Mouse (Mus musculus): ENCODE measurements around the gene Sgsm1. TPM values are rescaled to one million over a fixed set of nuclear protein-coding genes. Genes with fewer than 3 reads are reported as not detected.

The Sgsm1 gene
- total RNA-seq, 2 experiments from 2014 or later: 0.46 TPM; not detected in 1

DNA sequence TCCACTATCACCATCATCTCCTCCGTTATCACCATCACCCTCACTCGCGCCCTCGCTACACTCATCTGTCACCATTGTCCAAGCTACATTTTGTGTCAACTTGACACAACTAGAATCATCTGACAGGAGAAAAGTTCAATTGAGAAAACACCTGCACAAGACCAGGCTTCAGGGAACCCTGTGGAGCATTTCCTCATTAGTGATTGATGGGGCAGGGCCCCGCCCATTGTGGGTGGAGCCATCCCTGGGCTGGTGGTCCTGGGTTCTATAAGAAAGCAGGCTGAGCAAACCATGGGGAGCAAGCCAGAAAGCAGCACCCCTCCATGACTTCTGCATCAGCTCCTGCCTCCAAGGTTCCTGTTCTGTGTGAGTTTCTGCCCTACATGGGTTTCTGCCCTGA is 22.8 kb downstream of the Sgsm1 start:
- no peak for ATAC-seq (replicated peaks; ENCODE audit: low FRiP score, low TSS enrichment, poor library complexity, severe bottlenecking)

DNA sequence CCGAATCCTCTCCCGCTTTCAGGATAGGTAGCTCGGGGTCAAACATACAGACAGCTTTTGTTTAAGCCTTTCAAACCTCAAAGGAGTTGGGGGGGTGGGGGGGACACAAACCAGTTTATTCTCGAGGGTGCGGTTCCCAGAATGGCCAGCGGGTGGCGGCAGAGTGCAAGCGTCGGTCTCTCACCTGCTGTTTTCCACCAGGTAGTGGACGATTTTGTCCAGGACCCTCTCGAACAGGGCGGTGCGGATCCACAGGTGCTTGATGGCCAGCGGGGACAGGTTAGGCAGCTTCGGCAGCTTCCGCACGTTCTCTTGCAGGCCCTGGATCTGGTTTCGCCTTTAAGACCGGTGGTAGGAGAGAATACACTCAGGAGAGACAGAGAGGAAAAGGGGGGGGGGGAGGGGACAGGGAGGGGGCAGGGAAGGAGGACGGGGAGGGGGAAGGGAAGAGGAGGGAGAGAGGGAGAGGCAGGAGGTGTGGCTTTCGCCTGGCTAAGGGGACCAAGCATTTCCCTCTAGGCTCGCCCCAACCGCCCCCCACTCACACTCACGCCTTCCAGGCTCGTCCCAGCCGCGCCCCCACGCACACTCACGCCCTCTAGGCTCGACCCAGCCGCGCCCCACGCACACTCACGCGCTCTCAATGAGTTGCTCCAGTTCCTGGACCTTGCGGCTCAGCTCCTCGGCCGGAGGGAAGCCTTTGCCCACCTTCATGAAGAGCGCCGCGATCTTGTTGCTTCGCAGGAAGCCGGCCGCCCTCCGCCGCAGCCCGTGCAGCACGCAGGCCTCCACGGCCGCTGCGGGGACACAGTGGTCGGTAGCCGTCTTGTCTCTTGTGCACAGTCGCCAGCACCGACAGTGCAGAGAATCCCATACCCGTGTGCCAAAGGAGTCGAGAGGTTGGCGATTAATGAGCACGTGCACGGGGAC is 23.7 kb downstream of the Sgsm1 start:
- no peak for ATAC-seq (replicated peaks; ENCODE audit: low FRiP score, low TSS enrichment, poor library complexity, severe bottlenecking)

DNA sequence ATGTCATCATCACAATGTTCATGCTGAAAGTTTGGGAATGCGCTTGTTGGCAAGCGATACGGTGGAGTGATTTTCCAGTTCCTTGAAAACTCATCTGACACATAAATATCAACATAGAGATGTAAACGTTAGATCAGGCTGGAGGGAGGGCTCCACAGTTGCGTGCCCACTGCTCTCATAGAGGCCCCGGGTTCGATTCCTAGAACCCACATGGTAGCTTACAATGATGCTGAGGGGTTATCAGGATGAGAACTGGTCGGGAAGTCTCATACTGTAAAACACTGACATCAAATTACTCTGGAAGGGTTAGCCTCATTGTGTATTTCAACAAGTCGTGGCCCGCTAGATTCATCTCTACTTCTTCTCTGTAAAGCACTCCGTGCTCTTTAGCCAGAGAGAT is 24.5 kb downstream of the Sgsm1 start:
- no peak for ATAC-seq (replicated peaks; ENCODE audit: low FRiP score, low TSS enrichment, poor library complexity, severe bottlenecking)

DNA sequence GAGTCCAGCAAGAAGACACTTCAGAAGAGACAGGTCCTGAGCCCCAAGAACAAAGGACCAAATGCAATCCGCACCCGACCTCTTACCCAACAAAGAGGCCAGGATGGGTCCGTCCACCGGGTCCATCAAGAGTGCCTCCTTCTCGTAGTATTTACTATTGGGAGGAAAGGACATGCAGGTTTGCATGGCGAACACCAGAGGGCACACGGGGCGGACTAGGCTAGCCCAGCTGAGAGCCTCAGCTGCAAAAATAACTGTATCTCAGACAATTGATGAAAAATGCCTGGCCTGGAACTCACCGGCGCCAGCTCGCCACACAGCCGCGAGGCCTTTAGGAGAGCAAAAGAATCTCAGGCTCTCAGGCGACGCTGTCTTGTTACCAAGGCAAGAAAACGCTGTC is 25.0 kb downstream of the Sgsm1 start:
- ATAC-seq (replicated peaks; ENCODE audit: low FRiP score, low TSS enrichment, poor library complexity, severe bottlenecking): 0 out of 2 replicates have a peak, but pooled peaks have one; percentile 20

DNA sequence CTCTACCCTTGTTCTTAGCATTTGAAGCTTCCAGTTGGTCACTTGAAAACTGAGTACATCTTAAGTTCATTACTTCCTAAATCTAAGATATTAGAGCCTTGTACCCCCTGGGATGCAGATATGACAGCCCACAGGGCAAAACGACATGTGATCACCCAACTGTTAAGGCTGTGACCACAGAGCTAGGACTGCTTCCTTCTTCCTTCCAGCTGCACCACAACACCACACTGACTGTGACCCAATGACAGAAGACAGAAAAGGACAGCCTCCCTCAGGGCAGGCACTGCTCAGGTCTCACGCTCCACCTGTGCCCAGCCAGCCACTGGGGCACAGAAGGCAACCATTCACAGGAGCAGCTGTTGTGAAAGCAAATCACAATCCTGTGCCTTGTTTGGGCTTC is 26.9 kb downstream of the Sgsm1 start:
- no peak for ATAC-seq (replicated peaks; ENCODE audit: low FRiP score, low TSS enrichment, poor library complexity, severe bottlenecking)

DNA sequence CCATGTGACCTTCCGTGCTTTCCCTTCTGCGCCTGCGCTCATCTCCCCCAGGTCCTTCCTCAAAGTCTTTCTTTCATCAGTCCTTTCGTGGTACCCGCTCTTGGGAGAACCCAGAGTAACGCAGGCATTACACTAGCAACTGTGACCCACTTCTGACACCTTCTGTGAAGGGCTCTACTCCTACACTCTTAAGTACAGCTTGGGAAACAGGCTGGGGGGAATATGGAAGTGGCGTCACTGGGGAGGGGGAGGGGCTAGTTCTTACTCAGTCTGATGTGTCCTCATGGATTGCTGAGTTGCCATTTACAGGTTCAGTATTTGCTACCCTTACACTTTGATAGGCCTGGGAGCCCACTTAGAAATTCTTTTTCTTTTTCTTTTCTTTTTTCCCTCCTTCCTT is 29.0 kb downstream of the Sgsm1 start:
- no peak for ATAC-seq (replicated peaks; ENCODE audit: low FRiP score, low TSS enrichment, poor library complexity, severe bottlenecking)

DNA sequence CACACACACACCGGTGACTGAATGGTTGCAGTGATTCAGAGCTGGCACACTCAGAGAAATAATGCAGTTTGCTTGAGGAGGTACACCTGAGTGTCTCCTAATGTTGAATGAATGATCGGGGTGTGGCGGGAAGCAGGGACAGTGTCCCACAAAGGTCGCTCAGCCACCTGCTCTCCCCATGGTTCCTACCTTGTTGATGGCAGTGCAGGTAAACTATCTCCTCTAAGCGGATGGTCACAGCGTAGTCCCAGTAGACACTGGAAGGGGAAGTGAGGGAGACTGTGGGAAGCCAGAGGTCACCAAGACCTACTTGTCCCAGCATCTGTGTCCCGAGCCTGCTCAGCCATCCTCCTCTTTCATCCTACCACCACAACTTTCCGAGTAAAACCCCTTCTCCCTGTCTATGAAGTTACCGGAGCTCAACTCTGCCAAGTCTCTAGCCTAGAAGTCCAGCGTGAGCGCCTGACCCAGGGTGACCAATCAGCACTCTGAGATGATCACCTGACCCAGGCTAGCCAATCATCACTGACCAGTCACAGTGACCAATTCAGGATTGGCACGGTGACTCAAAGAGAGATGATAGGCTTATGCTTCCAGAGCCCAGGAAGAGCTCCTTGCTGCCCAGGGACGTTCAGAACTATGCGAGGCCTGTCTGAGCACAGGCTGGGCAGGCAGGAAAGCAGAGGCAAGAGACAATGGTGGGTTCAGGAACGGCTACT is 30.3 kb downstream of the Sgsm1 start:
- ATAC-seq (replicated peaks; ENCODE audit: low FRiP score, low TSS enrichment, poor library complexity, severe bottlenecking): no peak

DNA sequence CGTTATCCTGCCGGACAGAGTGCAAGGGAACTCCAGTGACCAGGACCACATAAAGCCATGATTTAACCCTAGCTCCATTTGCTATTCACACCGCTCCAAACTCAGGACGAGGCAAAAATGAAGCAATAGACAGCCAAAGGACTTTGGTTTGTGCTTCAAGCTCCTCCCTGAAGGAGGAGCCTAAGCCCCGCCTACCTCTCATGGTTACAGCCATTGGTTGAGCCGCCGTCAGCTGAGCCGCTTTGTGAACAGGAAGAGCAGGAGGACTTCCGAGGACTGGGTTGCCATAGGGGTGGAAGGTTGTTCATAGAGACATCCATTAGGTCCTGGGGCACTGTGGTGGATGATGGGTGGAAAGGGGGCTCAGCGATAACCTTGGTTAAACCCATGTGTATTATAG is 34.7 kb downstream of the Sgsm1 start:
- no peak for ATAC-seq (replicated peaks; ENCODE audit: low FRiP score, low TSS enrichment, poor library complexity, severe bottlenecking)

DNA sequence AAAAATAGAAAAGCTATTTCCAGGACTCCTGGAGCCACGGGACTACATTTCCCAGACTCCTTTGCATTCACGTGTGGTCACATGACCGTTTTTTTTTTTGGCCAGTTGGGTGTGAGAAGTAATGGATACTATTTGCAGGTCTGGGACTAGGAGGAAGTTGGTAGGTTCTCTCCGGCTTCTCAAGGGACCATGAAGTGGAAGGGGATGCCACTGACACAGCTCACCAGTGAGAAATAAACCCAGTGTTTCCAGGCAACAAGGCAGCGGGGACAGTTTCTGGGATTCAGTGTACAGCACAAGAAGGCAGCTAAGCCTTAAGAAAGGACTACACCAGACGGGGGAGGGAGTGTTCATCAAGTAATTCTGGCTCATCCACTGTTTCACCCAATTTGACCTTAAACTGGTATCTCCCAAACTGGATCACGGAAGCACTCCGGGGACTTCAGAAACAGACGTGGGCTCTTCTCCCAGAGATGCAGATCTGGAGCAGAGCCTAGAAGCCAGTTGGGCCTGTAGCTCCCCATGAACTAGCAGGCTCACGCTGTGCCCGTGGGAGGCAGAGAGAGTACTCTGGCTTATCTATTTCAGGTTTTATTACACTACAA is 39.3 kb downstream of the Sgsm1 start:
- no peak for ATAC-seq (replicated peaks; ENCODE audit: low FRiP score, low TSS enrichment, poor library complexity, severe bottlenecking)

DNA sequence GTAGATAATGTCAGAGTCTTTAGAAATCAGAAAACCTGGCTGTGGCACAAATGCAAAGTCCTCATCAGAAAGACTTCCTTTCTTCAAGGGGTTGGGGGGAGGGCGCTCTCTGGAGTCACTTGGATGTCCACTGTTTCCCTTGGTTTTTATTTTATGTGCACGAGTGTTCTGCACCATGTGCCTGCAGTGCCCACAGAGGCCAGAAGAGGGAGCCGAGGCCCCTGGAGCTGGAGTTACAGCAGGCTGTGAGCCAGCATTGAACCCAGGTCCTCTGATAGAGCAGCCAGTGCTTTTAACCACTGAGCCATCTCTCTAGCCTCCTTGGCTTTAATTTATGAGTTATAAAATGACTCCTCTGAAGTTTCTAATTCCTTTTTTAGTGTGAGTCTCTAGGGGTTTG is 40.5 kb downstream of the Sgsm1 start:
- ATAC-seq (replicated peaks; ENCODE audit: low FRiP score, low TSS enrichment, poor library complexity, severe bottlenecking): no peak

DNA sequence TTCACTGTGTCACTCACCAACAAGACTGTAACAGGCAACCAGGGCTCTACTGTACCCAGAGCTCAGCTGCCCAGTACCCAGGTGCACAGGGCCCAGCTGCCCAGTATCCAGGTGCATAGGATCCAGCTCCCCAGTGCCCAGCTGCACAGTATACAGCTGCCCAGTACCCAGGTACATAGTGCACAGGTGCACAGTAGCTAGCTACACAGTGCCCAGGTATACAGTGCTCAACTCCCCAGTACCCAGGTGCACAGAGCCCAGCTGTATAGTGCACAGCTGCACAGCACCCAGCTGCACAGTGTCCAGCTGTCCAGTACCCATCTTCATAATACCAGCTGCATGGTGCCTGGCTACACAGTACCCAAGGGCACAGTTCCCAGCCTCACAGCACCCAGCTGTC is 42.3 kb downstream of the Sgsm1 start:
- no peak for ATAC-seq (replicated peaks; ENCODE audit: low FRiP score, low TSS enrichment, poor library complexity, severe bottlenecking)

DNA sequence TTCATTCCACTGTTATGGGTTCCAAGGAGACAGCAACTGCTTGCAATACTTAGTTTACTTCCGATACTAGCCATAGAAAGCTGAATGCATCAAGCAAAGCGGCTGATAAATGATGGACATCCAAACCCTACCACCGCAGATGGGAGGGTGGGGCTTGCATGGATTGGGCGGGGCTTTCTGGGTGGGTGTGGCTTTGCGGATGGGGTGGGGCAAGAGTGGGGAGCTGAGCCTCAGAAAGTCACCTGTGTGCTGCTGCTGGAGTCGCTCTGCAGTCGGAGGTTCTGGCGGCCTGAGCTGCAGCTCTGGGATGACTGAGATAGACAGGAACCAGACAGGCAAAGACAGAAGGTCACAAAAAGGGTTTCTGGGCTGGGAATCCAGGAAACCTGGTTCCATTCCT is 44.9 kb downstream of the Sgsm1 start:
- no peak for ATAC-seq (replicated peaks; ENCODE audit: low FRiP score, low TSS enrichment, poor library complexity, severe bottlenecking)

DNA sequence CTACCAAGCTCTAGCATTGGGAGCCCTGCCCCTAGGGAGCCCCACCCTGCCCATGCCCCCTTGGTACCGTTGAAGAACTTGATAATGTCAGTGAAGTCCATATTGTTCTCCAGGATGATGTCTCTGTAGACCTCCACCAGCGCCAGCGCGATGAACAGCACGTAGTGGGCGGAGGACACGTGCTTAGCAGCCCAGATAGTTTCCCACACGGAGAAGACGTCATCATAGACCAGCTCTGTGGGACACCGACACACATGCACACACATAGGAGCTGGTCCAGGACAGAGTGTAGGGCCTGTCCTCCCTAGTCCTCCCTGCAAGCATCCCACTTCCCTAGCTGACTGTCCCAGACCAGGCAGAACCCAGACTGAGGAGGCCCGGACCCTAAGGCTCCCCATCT is 59.8 kb downstream of the Sgsm1 start:
- ATAC-seq (replicated peaks; ENCODE audit: low FRiP score, low TSS enrichment, poor library complexity, severe bottlenecking): no peak

DNA sequence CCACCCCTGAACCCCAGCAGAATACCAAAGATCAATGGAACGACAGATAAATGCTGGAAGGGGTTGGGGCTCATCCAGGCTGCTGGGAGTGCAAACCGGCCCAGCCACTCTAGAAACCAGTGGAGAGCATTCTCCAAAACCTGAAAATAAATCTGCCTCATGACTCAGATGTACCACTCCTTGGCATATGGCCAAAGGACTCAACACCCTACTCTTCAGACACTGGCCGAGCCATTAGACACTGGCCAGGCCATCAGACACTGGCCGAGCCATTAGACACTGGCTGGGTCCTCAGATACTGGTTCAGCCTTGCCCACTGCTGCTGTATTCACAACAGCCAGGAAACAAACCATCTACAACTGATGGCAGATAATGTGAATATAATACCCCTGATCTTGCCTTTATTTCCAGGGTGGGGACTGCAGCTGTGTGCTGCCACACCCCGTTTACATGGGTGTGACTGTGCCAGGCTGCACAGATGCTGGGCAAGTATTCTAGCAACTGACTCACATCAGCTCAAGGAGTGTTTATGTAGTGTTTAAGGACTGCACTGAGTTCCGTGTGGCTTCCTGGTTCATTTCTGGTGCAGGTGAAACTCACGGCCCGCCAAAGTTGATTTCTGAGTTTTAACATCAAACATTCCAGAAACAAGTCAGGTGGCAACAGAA is 61.2 kb downstream of the Sgsm1 start:
- peak; percentile 67; the same call in 1 of the 2 replicates for ATAC-seq (replicated peaks; ENCODE audit: low FRiP score, low TSS enrichment, poor library complexity, severe bottlenecking)

DNA sequence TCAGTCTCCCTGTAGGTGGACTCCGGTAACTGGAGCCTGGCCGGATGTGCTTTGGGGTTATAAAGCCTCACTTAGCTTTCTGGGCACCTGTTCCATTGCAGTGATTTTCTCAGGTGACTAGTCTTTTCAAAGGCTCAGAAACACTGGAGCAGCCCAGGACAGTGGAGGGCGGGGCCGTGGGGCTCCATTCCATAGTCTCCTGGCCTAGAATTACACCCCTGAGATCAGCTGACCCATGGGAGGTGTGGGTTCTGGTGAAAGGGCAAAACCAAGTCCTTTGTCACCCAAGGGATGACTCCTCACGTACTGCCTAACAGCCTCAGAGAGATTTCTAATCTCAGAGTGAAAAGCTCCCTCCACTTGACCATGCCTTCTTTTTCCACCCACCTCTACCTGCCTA is 80.4 kb downstream of the Sgsm1 start:
- ATAC-seq (replicated peaks; ENCODE audit: low FRiP score, low TSS enrichment, poor library complexity, severe bottlenecking): no peak

DNA sequence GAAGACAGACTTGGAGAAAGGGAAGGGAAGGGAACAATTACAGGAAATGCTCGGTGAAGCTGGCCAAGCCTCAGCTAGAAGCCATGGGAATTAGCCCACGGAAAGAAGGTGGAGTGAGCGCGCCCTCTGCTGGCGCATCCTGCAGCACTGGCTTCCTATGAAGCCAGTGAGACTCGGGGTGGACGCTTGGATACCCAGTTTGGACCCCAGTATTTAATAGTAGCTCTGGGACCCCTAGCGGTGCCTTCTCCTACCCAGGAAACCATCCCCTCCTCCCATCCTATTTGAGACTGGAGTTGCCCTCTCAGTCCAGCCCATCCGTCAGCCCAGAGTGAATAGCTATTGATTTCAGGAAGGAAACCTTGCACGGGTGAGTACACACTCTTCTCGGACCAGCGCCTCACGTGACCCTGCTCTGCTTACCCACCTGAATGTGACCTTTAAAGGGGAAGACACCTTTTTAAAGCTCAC is 83.9 kb downstream of the Sgsm1 start, which contains the start of gene Tmem211:
TSS of gene Tmem211 (plus strand) at position 278 of the 471 bp plus-strand sequence.
- peak; percentile 76 for ATAC-seq (replicated peaks; ENCODE audit: low FRiP score, low TSS enrichment, poor library complexity, severe bottlenecking)

DNA sequence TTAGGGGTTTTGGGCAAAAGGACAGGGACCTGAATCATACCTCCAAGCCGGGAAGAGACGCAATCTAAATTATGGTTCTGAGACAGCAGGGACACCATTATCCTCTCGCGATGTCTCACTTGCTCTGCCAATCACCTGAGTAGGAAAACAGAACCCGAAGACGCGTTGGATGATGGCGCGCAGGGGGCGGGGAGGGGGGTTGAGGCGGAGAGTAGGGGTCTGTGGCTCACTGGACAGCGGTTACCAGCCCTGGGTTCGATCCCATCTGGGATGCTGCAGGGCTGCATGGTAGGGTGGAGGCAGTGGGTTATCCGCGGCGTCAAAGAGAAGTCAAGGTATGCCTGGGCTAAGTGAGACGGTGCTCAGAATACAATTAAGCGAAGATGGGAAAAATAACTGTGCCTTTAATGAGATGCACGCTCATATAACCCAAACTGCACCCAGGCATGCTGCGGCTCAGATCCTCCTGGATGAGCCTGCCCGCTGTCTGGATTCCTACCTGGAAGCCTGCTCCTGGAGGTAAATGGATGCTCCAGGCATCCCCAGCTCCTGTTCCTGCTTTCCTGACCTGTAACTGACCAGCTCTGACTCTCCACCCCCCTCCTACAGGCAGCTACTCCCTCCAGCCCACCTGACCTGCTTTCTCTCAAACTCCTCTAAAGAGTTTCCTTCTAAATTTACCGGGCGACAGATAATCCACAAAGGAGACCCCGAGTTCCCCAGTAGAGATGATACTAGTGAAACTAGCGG is 84.7 kb downstream of the Sgsm1 start:
- ATAC-seq (replicated peaks; ENCODE audit: low FRiP score, low TSS enrichment, poor library complexity, severe bottlenecking): no peak

DNA sequence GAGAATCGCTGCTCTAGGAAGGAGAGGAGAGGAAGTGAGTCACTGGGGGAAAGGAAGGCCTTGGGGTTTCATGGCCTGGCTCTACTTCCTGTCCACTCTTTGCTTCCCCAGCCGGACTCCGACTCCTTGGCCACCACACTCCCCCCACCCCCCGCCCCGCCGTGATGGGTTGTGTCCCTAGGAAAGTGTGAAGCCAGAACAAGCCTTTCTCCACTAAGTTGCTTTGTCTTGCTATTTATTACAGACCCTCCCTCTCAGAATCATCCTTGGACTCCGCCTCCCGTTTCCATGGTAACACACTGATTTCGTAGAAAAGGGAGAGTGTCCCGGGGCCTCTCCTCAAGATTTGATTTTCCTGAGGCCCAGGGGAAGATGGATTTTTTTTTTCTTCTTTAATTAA is 85.3 kb downstream of the Sgsm1 start:
- ATAC-seq (replicated peaks; ENCODE audit: low FRiP score, low TSS enrichment, poor library complexity, severe bottlenecking): no peak

DNA sequence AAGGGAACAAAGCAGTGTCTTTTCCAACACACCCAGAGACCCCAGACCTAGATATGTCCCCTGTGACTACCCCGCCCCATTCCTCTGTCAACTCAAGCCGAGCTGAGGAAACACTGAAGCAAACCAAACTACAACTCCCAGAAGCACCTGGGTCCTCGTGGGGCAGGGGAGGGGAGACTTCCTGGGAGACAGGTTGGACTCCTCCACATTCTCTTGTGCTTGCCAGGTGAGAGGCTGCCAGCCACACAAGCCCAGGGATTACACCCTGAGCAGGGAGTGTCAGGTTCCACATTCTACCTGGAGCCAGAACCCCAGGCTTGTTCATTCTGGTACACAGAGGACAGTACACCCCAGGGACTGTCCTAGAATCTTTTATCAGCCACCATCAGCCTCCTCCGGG is 86.7 kb downstream of the Sgsm1 start:
- ATAC-seq (replicated peaks; ENCODE audit: low FRiP score, low TSS enrichment, poor library complexity, severe bottlenecking): no peak

All from megakaryocyte-erythroid progenitor cell, adult 5-6 weeks (primary cell).